Mouse (Mus musculus) lung, adult 2 months (tissue): ENCODE results near the gene Ddx55. TPM values are rescaled to one million over a fixed set of nuclear protein-coding genes. Genes with fewer than 3 reads are reported as not detected.
A peak's percentile ranks its signal among the peaks of the same experiment; 100 is the strongest.

ENCODE experiments used
- DNase-seq: peaks from one replicate; pipeline ENCODE4 v3.0.0; 2022
- H3K4me1 ChIP-seq: fragments of 200-500 bp; 2 replicates; pipeline ENCODE4 v1.6.1; 2011; ENCODE audit warnings: low read length; ENCODE audit not compliant: control insufficient read depth, insufficient read depth
- H3K4me3 ChIP-seq: fragments of 200-500 bp; replicated peaks from 2 replicates; pipeline ENCODE3; 2011; ENCODE audit warnings: low read depth, mild to moderate bottlenecking, control low read depth, low read length; ENCODE audit errors: extremely low read depth
- CTCF ChIP-seq: fragments of 200-500 bp; IDR thresholded peaks from 2 replicates; pipeline ENCODE4 v1.5.1; 2011; ENCODE audit warnings: mild to moderate bottlenecking, low read length, control low read depth; ENCODE audit not compliant: insufficient read depth
- POLR2A ChIP-seq: fragments of 200-500 bp; IDR thresholded peaks from 2 replicates; pipeline ENCODE4 v1.6.1; 2011; ENCODE audit warnings: low read depth, mild to moderate bottlenecking, control low read depth, low read length, borderline replicate concordance; ENCODE audit errors: extremely low read depth
- WGBS: fragments of 180-500 bp; shearing (Covaris S2); methylation state at CpG from one replicate; pipeline ENCODE4 v1.1.7; 2018; 5-methylcytosine and 5-hydroxymethylcytosine counted together
- polyA plus RNA-seq: library from polyadenylated mRNA; depleted of rRNA; stranded (reverse); fragments of >200 nt; gene quantifications from 2 replicates; pipeline ENCODE4 v1.2.3, GENCODE M21; 2012; rRNA removed

Ddx55 gene
- polyA plus RNA-seq, 1 experiment = 12.9 TPM

DNA sequence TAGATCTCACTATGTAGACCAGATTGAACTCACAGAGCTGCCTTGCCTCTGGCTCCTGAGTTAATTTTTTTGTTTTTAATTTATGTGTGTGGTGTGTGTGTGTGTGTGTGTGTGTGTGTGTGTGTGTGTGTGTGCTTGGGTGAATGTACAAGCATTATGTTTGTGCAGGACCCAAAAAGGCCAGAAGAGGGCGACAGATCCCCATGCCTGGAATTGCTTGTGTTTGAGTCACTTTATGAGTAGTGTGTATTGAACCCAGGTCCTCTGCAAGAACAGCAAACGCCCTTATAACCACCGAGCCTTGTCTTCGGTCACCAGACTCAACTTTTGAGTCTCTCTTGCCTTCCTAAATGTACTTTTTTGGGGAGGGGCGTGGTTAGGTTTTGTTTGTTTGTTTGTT is 49.7 kb downstream of the Ddx55 start:
- DNase-seq = peak; percentile 11
- 71% methylated on average over 5 of the region's 5 CpGs for WGBS
- TF ChIP-seq POLR2A (no peak), CTCF (peak; percentile 8; the same call in 1 of the 2 replicates)
- Histone ChIP-seq H3K4me3 (no peak overlapping the region), H3K4me1 (0 out of 2 replicates have a peak, but pooled peaks cover 5% of the 10 kb centered on the region)

DNA sequence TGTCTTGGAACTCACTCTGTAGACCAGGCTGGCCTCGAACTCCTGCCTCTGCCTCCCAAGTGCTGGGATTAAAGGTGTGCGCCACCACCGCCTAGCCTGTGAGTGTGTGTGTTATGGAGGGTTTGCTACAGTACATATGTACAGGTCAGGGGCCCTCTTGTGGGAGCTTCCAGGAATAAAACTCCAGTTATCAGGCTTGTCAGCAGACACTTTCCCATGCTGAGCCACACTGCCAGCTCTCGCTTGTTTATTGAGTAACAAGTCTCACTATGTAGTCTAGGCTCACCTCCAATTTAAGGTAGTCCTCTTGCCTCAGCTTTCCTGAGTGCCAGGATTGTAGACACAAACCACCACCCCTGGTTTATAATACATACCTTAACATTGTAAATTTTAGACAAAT is 51.6 kb downstream of the Ddx55 start:
- 76% methylated on average over 4 of the region's 4 CpGs for WGBS
- TF ChIP-seq POLR2A = no peak
- no peak overlapping the region for H3K4me3 ChIP-seq
- no peak for DNase-seq
- H3K4me1 ChIP-seq = no peaks in the 10 kb centered on the region

DNA sequence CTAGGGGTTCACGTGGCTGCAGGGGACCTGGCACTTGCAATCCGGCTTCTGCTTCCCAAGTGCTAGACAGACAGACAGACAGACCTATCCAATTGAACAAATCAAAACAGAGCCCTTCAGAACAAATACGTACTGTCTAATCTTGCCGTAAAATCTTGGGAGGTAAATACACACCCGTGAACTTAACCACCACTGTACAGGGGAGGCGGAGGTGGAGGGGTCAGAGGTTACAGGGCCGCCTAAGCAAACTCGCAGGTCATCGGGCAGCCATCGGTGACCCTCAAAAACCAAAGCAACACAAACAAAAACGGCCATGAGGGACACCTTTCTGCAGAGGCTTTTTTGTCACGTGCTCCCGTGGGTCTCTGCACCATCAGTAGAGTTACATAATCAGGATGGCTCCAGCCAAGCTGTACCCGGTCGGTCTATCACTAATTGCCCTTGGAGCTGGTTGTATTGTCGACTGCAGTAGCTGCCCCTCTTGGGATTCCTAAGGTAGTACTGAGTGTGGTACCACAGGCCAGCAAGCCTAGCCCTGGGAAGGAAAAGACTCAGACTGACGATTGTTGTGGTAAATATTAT is 52.5 kb downstream of the Ddx55 start:
- H3K4me1 ChIP-seq = no peaks in the 10 kb centered on the region
- WGBS = 80% methylated on average over 17 of the region's 17 CpGs
- no peak overlapping the region for H3K4me3 ChIP-seq
- DNase-seq = no peak
- TF ChIP-seq POLR2A (no peak), CTCF (no peak)

DNA sequence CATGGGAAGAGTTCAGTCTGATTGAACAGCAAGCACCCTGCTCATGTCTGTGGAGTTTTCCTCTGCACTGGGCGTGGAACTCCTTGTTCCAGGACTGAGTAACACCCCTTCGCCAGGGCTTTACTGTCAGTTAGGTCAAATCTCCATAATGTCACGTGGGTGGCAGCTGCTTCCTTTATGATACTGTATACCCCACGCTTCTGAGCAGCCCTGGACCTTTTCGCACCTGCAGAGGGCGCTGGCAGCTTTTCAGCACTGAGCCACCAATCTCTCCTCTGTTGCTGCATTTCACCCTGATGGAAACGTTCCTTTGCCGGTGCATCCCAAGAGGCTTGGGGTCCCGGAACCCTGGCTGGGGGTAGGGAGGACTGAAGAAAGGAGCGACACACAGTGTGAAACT is 58.3 kb downstream of the Ddx55 start:
- H3K4me1 ChIP-seq = no peaks in the 10 kb centered on the region
- H3K4me3 ChIP-seq = no peak overlapping the region
- WGBS = 78% methylated on average over 10 of the region's 10 CpGs
- TF ChIP-seq POLR2A (no peak), CTCF (no peak)
- no peak for DNase-seq

DNA sequence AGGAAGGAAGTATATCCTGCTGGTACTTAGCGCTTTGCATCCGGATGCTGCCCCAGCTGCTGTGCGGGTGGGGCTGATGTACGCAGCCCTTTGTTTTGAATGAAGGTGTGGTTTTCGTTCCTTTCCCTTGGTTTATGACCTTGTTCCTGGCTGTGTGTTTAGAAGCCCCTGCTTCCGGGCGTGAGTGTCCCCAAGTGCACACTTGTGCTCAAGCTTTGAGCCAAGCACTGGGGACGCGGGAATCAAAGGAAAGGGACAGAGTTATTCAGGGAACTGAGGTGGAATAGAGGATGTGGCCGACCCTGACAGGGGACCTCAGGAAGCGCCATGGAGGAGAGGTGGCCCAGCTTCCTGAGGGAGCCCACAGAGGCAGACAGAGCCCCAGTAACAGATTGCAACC is 62.0 kb downstream of the Ddx55 start:
- Histone ChIP-seq H3K4me1 (no peaks in the 10 kb centered on the region), H3K4me3 (no peak overlapping the region)
- DNase-seq = no peak
- no peak for TF ChIP-seq POLR2A
- TF ChIP-seq CTCF = no peak
- WGBS = 47% methylated on average over 11 of the region's 11 CpGs

DNA sequence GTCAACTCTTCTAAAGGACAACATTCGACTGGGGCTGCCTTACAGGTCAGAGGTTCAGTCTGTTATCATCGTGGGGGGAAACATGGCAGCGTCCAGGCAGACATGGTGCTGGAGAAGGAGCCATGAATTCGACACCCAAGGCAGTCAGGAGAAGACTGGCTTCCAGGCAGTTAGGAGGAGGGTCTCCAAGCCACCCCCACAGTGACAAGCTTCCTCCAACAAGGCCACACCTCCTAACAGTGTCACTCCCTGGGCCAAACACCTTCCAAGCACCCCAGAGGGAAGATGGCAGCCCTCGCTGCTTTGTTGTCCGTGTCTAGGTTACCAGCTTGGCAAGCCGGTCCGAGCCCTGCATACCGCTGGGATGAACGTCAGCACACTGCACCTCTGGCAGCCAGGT is 66.0 kb downstream of the Ddx55 start:
- Histone ChIP-seq H3K4me3 (no peak overlapping the region), H3K4me1 (no peaks in the 10 kb centered on the region)
- no peak for DNase-seq
- TF ChIP-seq CTCF (no peak), POLR2A (no peak)
- 77% methylated on average over 10 of the region's 10 CpGs for WGBS

Other genes with a start within 250 kb of the Ddx55 start
- 2.4 and 3.3 TPM in 2 replicates for gene Mphosph9, start 224.9 kb upstream of the Ddx55 start, polyA plus RNA-seq
- 3.4 and 3.7 TPM in 2 replicates for gene 2810006K23Rik, start 224.8 kb upstream of the Ddx55 start, polyA plus RNA-seq
- gene Cdk2ap1, start 189.8 kb upstream of the Ddx55 start, polyA plus RNA-seq = 79.4 and 86.2 TPM in 2 replicates
- 15.5 and 19.2 TPM in 2 replicates for gene Sbno1, start 126.9 kb upstream of the Ddx55 start, polyA plus RNA-seq
- 31.7 and 36.5 TPM in 2 replicates for gene Kmt5a, start 112.9 kb upstream of the Ddx55 start, polyA plus RNA-seq
- gene Rilpl2, start 74.5 kb upstream of the Ddx55 start, polyA plus RNA-seq = 19.6 and 20.6 TPM in 2 replicates
- gene Snrnp35, start 69.7 kb upstream of the Ddx55 start, polyA plus RNA-seq = 3.0 and 4.8 TPM in 2 replicates
- gene Rilpl1, start 21.5 kb upstream of the Ddx55 start, polyA plus RNA-seq = 24.4 and 26.0 TPM in 2 replicates
- 112 and 149 TPM in 2 replicates for gene Tmed2, start 12.2 kb upstream of the Ddx55 start, polyA plus RNA-seq
- gene Eif2b1, start 26.3 kb downstream of the Ddx55 start, polyA plus RNA-seq = 11.8 and 18.4 TPM in 2 replicates
- gene Gtf2h3, start 26.3 kb downstream of the Ddx55 start, polyA plus RNA-seq = 20.1 and 30.4 TPM in 2 replicates
- 39.2 and 45.3 TPM in 2 replicates for gene Atp6v0a2, start 75.7 kb downstream of the Ddx55 start, polyA plus RNA-seq
- 4.6 and 6.5 TPM in 2 replicates for gene Dnah10, start 172.2 kb downstream of the Ddx55 start, polyA plus RNA-seq